Comparison of ENCODE assay signal across 8 mouse cellular contexts in the genomic region with DNA sequence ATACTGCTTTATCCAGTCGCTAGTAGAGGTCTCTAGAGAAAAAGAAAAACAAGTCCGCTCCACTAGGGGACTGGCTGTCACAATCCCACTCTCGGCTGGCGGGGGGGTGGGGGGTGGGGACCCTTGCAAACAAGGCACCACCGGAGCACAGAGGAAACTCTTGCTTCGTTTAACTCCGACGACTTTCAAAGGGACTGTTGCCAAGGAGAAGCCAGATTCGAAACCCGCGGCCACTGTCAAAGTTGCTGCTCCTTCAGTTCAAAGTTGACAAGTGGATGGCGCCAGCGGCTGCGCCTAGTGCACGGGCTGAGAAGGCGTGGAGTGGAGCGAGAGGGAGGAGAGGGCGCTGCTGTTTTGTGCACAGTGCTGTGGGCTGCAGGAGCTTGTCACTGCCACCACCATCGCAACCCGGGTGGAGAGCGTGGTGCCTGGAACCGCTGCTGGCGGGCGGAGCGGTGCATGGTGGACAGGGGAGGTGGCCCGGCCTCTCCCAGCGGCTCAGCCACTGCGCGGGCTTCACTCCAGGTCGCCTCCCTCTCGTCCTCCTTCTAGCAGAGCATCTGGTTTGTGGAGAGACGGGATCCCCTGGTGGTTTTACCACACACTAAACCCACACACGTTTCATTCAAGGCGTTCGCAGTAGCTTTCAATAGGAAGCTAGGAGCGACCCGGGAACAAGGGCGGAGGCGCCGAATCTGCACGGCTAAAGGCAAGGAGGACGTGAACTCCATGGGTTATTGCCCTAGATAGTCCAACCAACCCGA. TPM values are rescaled to one million over a fixed set of nuclear protein-coding genes. Genes with fewer than 3 reads are reported as not detected.
DNase-seq lines count a peak whose midpoint lies in the region; ATAC-seq and TF ChIP-seq lines count a peak whose summit lies in the region.

No protein-coding gene starts in this region.

- intact Hi-C loops in left cerebral cortex, postnatal 14 days (cut with DNase I): no loop called here

- H3K27ac ChIP-seq in forebrain, embryonic 15.5 days (replicated peaks): peak overlapping the region; percentile 78
- H3K27ac ChIP-seq in hindbrain, postnatal 0 days: peak overlapping the region; percentile 77
- peak overlapping the region; percentile 72 for H3K27ac ChIP-seq in midbrain, embryonic 16.5 days (ENCODE audit: low read length)

- H3K36me3 ChIP-seq in forebrain, embryonic 15.5 days: no peaks in the 10 kb centered on the region
- no peaks in the 10 kb centered on the region for H3K36me3 ChIP-seq in hindbrain, postnatal 0 days (ENCODE audit: insufficient read depth, low read length)
- H3K36me3 ChIP-seq in midbrain, embryonic 16.5 days (ENCODE audit: control insufficient read depth, insufficient read depth, low read length): no peaks in the 10 kb centered on the region

- H3K4me1 ChIP-seq in forebrain, embryonic 15.5 days: peaks cover 27% of the 10 kb centered on the region
- H3K4me1 ChIP-seq in hindbrain, postnatal 0 days (ENCODE audit: insufficient read depth, low read length): 0 out of 2 replicates have a peak, but pooled peaks cover 9% of the 10 kb centered on the region
- H3K4me1 ChIP-seq in midbrain, embryonic 16.5 days (ENCODE audit: control insufficient read depth, insufficient read depth, low read length): peaks cover 6% of the 10 kb centered on the region

- H3K9me3 ChIP-seq in forebrain, embryonic 15.5 days: no peaks in the 10 kb centered on the region
- no peaks in the 10 kb centered on the region for H3K9me3 ChIP-seq in hindbrain, postnatal 0 days (ENCODE audit: low read length)
- H3K9me3 ChIP-seq in midbrain, embryonic 16.5 days (replicated peaks; ENCODE audit: control insufficient read depth, low read length, poor library complexity, severe bottlenecking): no peaks in the 10 kb centered on the region

- peak overlapping the region; percentile 71 for H3K4me3 ChIP-seq in forebrain, embryonic 15.5 days
- H3K4me3 ChIP-seq in hindbrain, postnatal 0 days (ENCODE audit: low read length): peak overlapping the region; percentile 58
- H3K4me3 ChIP-seq in midbrain, embryonic 16.5 days (ENCODE audit: low read depth, low read length): peak overlapping the region; percentile 57

- TF ChIP-seq CTCF in hindbrain, postnatal 0 days (IDR thresholded peaks at IDR 0.05; ENCODE audit: low read depth): peak; percentile 51

- peaks cover 12% of the 10 kb centered on the region for H3K27me3 ChIP-seq in forebrain, embryonic 15.5 days
- H3K27me3 ChIP-seq in hindbrain, postnatal 0 days (ENCODE audit: insufficient read depth, low read length): no peaks in the 10 kb centered on the region; the same call in 1 of the 2 replicates
- H3K27me3 ChIP-seq in midbrain, embryonic 16.5 days (ENCODE audit: control insufficient read depth, insufficient read depth, low read depth, low read length): no peaks in the 10 kb centered on the region; the same call in 1 of the 2 replicates

- DNase-seq in gastrocnemius, postnatal 10 days: peak; percentile 31
- DNase-seq in gastrocnemius, adult 18-20 months (ENCODE audit: low spot score): no peak
- peak; percentile 9 for DNase-seq in cerebellum, adult 11 months
- DNase-seq in hindbrain, postnatal 0 days (ENCODE audit: low spot score): peak; percentile 73
- peak; percentile 39 to 48 for DNase-seq in left cerebral cortex, postnatal 14 days (ENCODE audit: low spot score in 2 of 2)
- peak; percentile 68 for DNase-seq in testis, postnatal 14 days (ENCODE audit: low spot score)

- ATAC-seq in forebrain, embryonic 15.5 days (replicated peaks): peak; percentile 82
- peak; percentile 83 for ATAC-seq in hindbrain, postnatal 0 days
- ATAC-seq in midbrain, embryonic 16.5 days: peak; percentile 91

- under 1% methylated on average over 43 of the region's 43 CpGs for WGBS in forebrain, embryonic 15.5 days
- under 1% methylated on average over 43 of the region's 43 CpGs for WGBS in hindbrain, postnatal 0 days
- under 1% methylated on average over 43 of the region's 43 CpGs for WGBS in midbrain, embryonic 16.5 days

- H3K4me2 ChIP-seq in forebrain, embryonic 15.5 days (replicated peaks): peak overlapping the region; percentile 99
- H3K4me2 ChIP-seq in hindbrain, postnatal 0 days (ENCODE audit: low read depth, low read length): peak overlapping the region; percentile 88
- peak overlapping the region; percentile 76 for H3K4me2 ChIP-seq in midbrain, embryonic 16.5 days (ENCODE audit: low read length)

- H3K9ac ChIP-seq in forebrain, embryonic 15.5 days (replicated peaks): peak overlapping the region; percentile 65
- peak overlapping the region; percentile 57 for H3K9ac ChIP-seq in hindbrain, postnatal 0 days (replicated peaks; ENCODE audit: low read length)
- peak overlapping the region; percentile 69 for H3K9ac ChIP-seq in midbrain, embryonic 16.5 days (ENCODE audit: low read depth, low read length)

RNA-seq across cellular contexts. Expression of gene Gpr37, which starts 0.8 kb away (rescaled TPM):
- under 1 TPM; 0.28 to 0.41 TPM for total RNA-seq in gastrocnemius, postnatal 10 days (2021)
- under 1 TPM in 1 of 2 experiments, not detected in 1; 0.05 TPM for total RNA-seq in gastrocnemius, adult 18-20 months (2021)
- 1.9 and 2.5 TPM in 2 replicates for polyA plus RNA-seq in forebrain, embryonic 15.5 days (2015; fragmentation: Nextera tagmentation; extraction: Ambion mirVana)
- 8.5 and 9.9 TPM in 2 replicates for total RNA-seq in hindbrain, postnatal 0 days (2014; rRNA removed)
- 6.6 and 6.9 TPM in 2 replicates for polyA plus RNA-seq in hindbrain, postnatal 0 days (2015; fragmentation: Nextera tagmentation; extraction: Ambion mirVana)
- total RNA-seq in left cerebral cortex, postnatal 14 days (2021): 10 to 100 TPM in 1 of 2 experiments, 1 to 10 TPM in 1; 7.8 to 13.6 TPM
- polyA plus RNA-seq in midbrain, embryonic 16.5 days (2015; fragmentation: Nextera tagmentation; extraction: Ambion mirVana): 5.2 and 7.0 TPM in 2 replicates
